17 mouse cellular contexts compared by ENCODE assay signal in the genomic region with DNA sequence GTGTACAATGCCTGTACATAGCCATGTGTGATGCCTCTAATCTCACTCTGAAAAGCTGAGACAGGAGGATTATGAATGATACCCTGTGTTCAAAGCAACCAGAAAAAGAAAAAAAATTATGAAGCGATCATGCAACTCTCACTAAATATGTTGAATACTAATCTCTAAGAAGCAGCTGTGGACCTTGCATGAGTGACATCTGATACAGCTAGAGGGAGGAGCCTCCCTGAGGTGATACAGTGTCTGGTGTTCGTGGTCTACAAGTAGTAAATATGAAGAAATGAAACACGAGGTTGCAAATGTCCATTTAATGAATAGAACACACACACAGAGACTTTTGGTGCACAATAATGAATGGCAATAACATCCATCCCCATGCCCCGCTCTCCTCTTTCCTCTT. TPM values are rescaled to one million over a fixed set of nuclear protein-coding genes. Genes with fewer than 3 reads are reported as not detected.
DNase-seq lines count a peak whose midpoint lies in the region; ATAC-seq and TF ChIP-seq lines count a peak whose summit lies in the region.
"Had no signal": no experiment of that assay in that cellular context is flagged by ENCODE, and none has a peak within 500 bp of the region (broad histone marks: within the 10 kb centered on the region; RNA-seq: fewer than 3 reads in every experiment).

No protein-coding gene starts in this region.

- H3K36me3 ChIP-seq in lung, embryonic 16.5 days (ENCODE audit: control insufficient read depth, insufficient read depth, low read length) = no peaks in the 10 kb centered on the region
- H3K36me3 ChIP-seq in lung, postnatal 0 days (ENCODE audit: insufficient read depth, low read length) = no peaks in the 10 kb centered on the region
- no peaks in the 10 kb centered on the region for H3K36me3 ChIP-seq in liver, embryonic 11.5 days (ENCODE audit: control insufficient read depth, insufficient read depth, low read length)
- no peaks in the 10 kb centered on the region for H3K36me3 ChIP-seq in stomach, embryonic 15.5 days
- no peaks in the 10 kb centered on the region for H3K36me3 ChIP-seq in midbrain, embryonic 13.5 days
- H3K36me3 ChIP-seq: heart, embryonic 15.5 days; hindbrain, embryonic 13.5 days; intestine, embryonic 15.5 days; limb, embryonic 13.5 days; midbrain, embryonic 15.5 days had no signal

- ATAC-seq in lung, embryonic 16.5 days (ENCODE audit: low read depth) = peak; percentile 27; the same call in 1 of the 2 replicates
- no peak for ATAC-seq in lung, postnatal 0 days
- ATAC-seq in liver, embryonic 11.5 days (replicated peaks; ENCODE audit: low FRiP score) = peak; percentile 93
- ATAC-seq in stomach, embryonic 15.5 days (ENCODE audit: insufficient read depth, low FRiP score, low read depth) = peak; percentile 91
- no peak for ATAC-seq in midbrain, embryonic 13.5 days
- ATAC-seq: activated CD4-positive, CD25-positive, alpha-beta regulatory T cell, adult 4 months; intestine, embryonic 15.5 days had no signal

- no peak overlapping the region for H3K9ac ChIP-seq in lung, embryonic 16.5 days (ENCODE audit: low read length)
- no peak overlapping the region for H3K9ac ChIP-seq in lung, postnatal 0 days (replicated peaks; ENCODE audit: low read depth)
- H3K9ac ChIP-seq in liver, embryonic 11.5 days (ENCODE audit: low read depth, low read length) = no peak overlapping the region
- H3K9ac ChIP-seq in stomach, embryonic 15.5 days = no peak overlapping the region
- H3K9ac ChIP-seq in midbrain, embryonic 13.5 days (replicated peaks) = no peak overlapping the region
- H3K9ac ChIP-seq: heart, embryonic 15.5 days; hindbrain, embryonic 13.5 days; intestine, embryonic 15.5 days; limb, embryonic 13.5 days; midbrain, embryonic 15.5 days had no signal

- no peaks in the 10 kb centered on the region for H3K9me3 ChIP-seq in lung, embryonic 16.5 days (ENCODE audit: control insufficient read depth, low read length)
- H3K9me3 ChIP-seq in lung, postnatal 0 days (ENCODE audit: low read length) = no peaks in the 10 kb centered on the region
- peaks cover 6% of the 10 kb centered on the region; the same call in 1 of the 2 replicates for H3K9me3 ChIP-seq in liver, embryonic 11.5 days (ENCODE audit: control insufficient read depth, low read length)
- H3K9me3 ChIP-seq in stomach, embryonic 15.5 days = no peaks in the 10 kb centered on the region
- no peaks in the 10 kb centered on the region for H3K9me3 ChIP-seq in midbrain, embryonic 13.5 days
- H3K9me3 ChIP-seq: heart, embryonic 15.5 days; hindbrain, embryonic 13.5 days; intestine, embryonic 15.5 days; midbrain, embryonic 15.5 days had no signal

- H3K4me3 ChIP-seq in lung, embryonic 16.5 days (ENCODE audit: low read length) = no peak overlapping the region
- no peak overlapping the region for H3K4me3 ChIP-seq in lung, postnatal 0 days (ENCODE audit: low read depth, low read length)
- no peak overlapping the region for H3K4me3 ChIP-seq in liver, embryonic 11.5 days (ENCODE audit: low read depth, low read length)
- no peak overlapping the region for H3K4me3 ChIP-seq in stomach, embryonic 15.5 days (replicated peaks)
- H3K4me3 ChIP-seq in midbrain, embryonic 13.5 days (replicated peaks) = no peak overlapping the region
- H3K4me3 ChIP-seq: heart, embryonic 15.5 days; hindbrain, embryonic 13.5 days; intestine, embryonic 15.5 days; layer of hippocampus, adult 2 months; limb, embryonic 13.5 days; midbrain, embryonic 15.5 days had no signal

- no peaks in the 10 kb centered on the region for H3K27me3 ChIP-seq in lung, embryonic 16.5 days (ENCODE audit: control insufficient read depth, insufficient read depth, low read depth, low read length)
- H3K27me3 ChIP-seq in lung, postnatal 0 days (replicated peaks; ENCODE audit: insufficient read depth, low read length) = no peaks in the 10 kb centered on the region
- no peaks in the 10 kb centered on the region for H3K27me3 ChIP-seq in liver, embryonic 11.5 days (replicated peaks; ENCODE audit: control insufficient read depth, insufficient read depth, low read length)
- no peaks in the 10 kb centered on the region for H3K27me3 ChIP-seq in stomach, embryonic 15.5 days (replicated peaks)
- H3K27me3 ChIP-seq in midbrain, embryonic 13.5 days = no peaks in the 10 kb centered on the region
- H3K27me3 ChIP-seq: heart, embryonic 15.5 days; hindbrain, embryonic 13.5 days; intestine, embryonic 15.5 days; limb, embryonic 13.5 days; midbrain, embryonic 15.5 days had no signal

- WGBS in lung, embryonic 16.5 days = 62% methylated on average over 4 of the region's 4 CpGs
- WGBS in lung, postnatal 0 days = 59% methylated on average over 4 of the region's 4 CpGs
- WGBS in liver, embryonic 11.5 days = 55% methylated on average over 4 of the region's 4 CpGs
- WGBS in stomach, embryonic 15.5 days = 71% methylated on average over 4 of the region's 4 CpGs
- WGBS in midbrain, embryonic 13.5 days = 84% methylated on average over 4 of the region's 4 CpGs

- DNase-seq in lung, postnatal 0 days (ENCODE audit: low spot score) = no peak
- DNase-seq in c-Kit-positive CD71-positive TER-119-negative erythroid progenitor cells, embryonic 14.5 days (ENCODE audit: low read depth) = peak; percentile 77
- no peak for DNase-seq in liver, embryonic 11.5 days (ENCODE audit: low spot score)
- no peak for DNase-seq in right cerebral cortex, postnatal 10 days (ENCODE audit: low spot score in 2 of 2)
- DNase-seq: cerebellum, adult 11-12 months; right cerebral cortex, adult 18-20 months had no signal

- TF ChIP-seq EP300 in lung, postnatal 0 days (IDR thresholded peaks at IDR 0.05) = no peak

- no peak overlapping the region for H3K4me2 ChIP-seq in lung, embryonic 16.5 days (ENCODE audit: low read depth, low read length)
- H3K4me2 ChIP-seq in lung, postnatal 0 days (replicated peaks; ENCODE audit: low read depth, low read length) = no peak overlapping the region
- peak overlapping the region; percentile 42 for H3K4me2 ChIP-seq in liver, embryonic 11.5 days
- H3K4me2 ChIP-seq in stomach, embryonic 15.5 days = no peak overlapping the region
- H3K4me2 ChIP-seq in midbrain, embryonic 13.5 days (replicated peaks) = no peak overlapping the region
- H3K4me2 ChIP-seq: heart, embryonic 15.5 days; hindbrain, embryonic 13.5 days; intestine, embryonic 15.5 days; limb, embryonic 13.5 days; midbrain, embryonic 15.5 days had no signal

- H3K4me1 ChIP-seq in lung, embryonic 16.5 days (replicated peaks; ENCODE audit: control insufficient read depth, insufficient read depth, low read length) = peaks cover 4% of the 10 kb centered on the region; the same call in 1 of the 2 replicates
- H3K4me1 ChIP-seq in lung, postnatal 0 days (ENCODE audit: insufficient read depth, low read depth, low read length) = no peaks in the 10 kb centered on the region
- H3K4me1 ChIP-seq in liver, embryonic 11.5 days (replicated peaks; ENCODE audit: control insufficient read depth, insufficient read depth, low read length) = peaks cover 21% of the 10 kb centered on the region
- no peaks in the 10 kb centered on the region for H3K4me1 ChIP-seq in stomach, embryonic 15.5 days
- H3K4me1 ChIP-seq in midbrain, embryonic 13.5 days (replicated peaks) = no peaks in the 10 kb centered on the region
- H3K4me1 ChIP-seq: heart, embryonic 15.5 days; intestine, embryonic 15.5 days had no signal

- TF ChIP-seq CTCF in lung, postnatal 0 days (IDR thresholded peaks at IDR 0.05) = no peak

- H3K27ac ChIP-seq in lung, embryonic 16.5 days (ENCODE audit: low read length) = no peak overlapping the region
- no peak overlapping the region for H3K27ac ChIP-seq in lung, postnatal 0 days (ENCODE audit: low read length)
- peak overlapping the region; percentile 59 for H3K27ac ChIP-seq in liver, embryonic 11.5 days (ENCODE audit: low read depth, low read length)
- H3K27ac ChIP-seq in stomach, embryonic 15.5 days = no peak overlapping the region
- no peak overlapping the region for H3K27ac ChIP-seq in midbrain, embryonic 13.5 days
- H3K27ac ChIP-seq: heart, embryonic 15.5 days; hindbrain, embryonic 13.5 days; intestine, embryonic 15.5 days; layer of hippocampus, adult 2 months; limb, embryonic 13.5 days; macrophage; midbrain, embryonic 15.5 days had no signal

RNA-seq across cellular contexts. Expression of a gene that starts 52.5 kb away (rescaled TPM):
- polyA plus RNA-seq in lung, embryonic 16.5 days (2015; fragmentation: Nextera tagmentation; extraction: Ambion mirVana) = 192 and 195 TPM in 2 replicates
- polyA plus RNA-seq in lung, postnatal 0 days (2015; fragmentation: Nextera tagmentation; extraction: Ambion mirVana) = 137 and 146 TPM in 2 replicates
- polyA plus RNA-seq in liver, embryonic 11.5 days (2014; fragmentation: Nextera tagmentation; extraction: Ambion mirVana) = 420 and 459 TPM in 2 replicates
- 294 and 352 TPM in 2 replicates for polyA plus RNA-seq in stomach, embryonic 15.5 days (2015; fragmentation: Nextera tagmentation; extraction: Ambion mirVana)
- polyA plus RNA-seq in midbrain, embryonic 13.5 days (2015; fragmentation: Nextera tagmentation; extraction: Ambion mirVana) = 921 and 994 TPM in 2 replicates

Comparison
In these comparisons a context has a peak if more than half of its experiments do, and no peak if none do; other contexts are left out.
1. ATAC-seq: peak in lung, embryonic 16.5 days (single experiment), liver, embryonic 11.5 days (single experiment) and stomach, embryonic 15.5 days (single experiment); none in lung, postnatal 0 days (single experiment) and midbrain, embryonic 13.5 days (single experiment).